Mouse (Mus musculus): ENCODE measurements at regions not wholly inside any gene's neighbourhood (a gene's known extent, or its start where the extent isn't known, plus 50 kb on each side); places are given as distances from the start of the nearest gene placed in this dataset.

GRCm38 (mm10) chr5:37898041-37898615 is 73.7 kb upstream of the Msx1 start:
- DNase-seq (ENCODE audit: low read depth, low spot score): no peak

DNA sequence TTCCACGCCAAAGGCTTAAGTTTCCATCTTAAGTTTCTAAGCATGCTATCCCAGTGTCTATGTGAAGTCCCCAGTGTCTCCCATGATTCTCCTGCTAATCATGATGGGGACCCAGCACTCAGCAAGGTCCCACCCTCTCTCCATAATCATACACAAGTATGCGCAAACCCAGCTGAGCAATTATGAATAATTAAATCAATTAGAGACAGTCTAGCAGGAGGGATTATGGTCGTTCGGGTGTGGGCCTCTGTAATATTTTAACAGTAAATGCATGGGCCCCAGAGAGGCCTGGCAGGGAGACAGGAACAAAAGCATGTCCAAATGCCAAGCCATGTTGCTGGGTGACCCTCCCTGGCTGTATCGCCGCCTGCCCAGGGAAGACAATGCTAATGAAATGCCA is 73.1 kb upstream of the Msx1 start:
- DNase-seq (ENCODE audit: low read depth, low spot score): no peak

DNA sequence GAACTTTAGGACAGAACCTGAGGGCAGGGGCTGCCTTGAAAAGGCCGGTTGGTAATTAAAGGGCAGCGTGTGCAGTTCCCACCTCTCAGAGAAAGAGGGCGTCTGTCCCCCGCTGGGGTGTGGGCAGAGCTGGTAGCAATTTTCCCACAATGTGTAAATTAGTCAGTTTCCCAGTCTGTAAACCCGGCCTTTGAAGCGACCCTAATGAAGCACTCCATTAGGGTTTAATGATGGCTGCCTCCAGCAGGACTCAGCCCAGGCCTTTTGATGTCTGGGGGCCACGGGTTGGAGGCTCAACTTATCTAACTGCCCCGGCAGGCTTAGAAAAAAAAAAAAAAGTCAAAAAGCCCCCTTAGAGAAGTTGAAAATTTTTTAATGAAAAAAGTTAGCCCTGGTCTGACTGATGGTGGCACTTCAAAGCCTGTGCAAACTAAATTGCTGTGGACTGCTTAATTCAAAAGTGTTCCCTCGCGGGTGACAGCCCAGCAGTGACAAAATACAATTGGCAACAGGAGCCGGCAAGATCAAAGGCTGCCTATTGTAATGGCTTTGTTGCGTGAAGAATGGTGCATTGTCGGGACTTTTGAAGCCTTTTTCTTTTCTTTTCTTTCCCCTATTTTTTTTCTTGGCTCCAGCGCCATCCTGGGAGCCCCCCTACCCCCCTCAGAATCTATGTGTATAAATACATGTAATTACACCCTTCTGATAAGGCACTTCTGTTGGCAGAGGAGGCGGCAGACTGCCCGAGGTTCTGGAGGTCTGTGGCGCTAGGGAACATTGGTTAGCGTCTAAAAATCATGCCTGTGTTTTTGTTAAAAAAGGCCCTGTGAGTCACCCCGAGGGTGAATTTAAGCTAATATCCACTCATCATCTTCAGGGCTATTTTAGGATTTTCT is 71.3 kb upstream of the Msx1 start:
- DNase-seq (ENCODE audit: low read depth, low spot score): no peak

- no peak for DNase-seq (ENCODE audit: low read depth, low spot score)
Observed at GRCm38 (mm10) chr5:37893639-37894550, 69.5 kb upstream of the Msx1 start.

- no peak for DNase-seq (ENCODE audit: low read depth, low spot score)
Observed at GRCm38 (mm10) chr5:37890641-37891040, 66.3 kb upstream of the Msx1 start.

DNA sequence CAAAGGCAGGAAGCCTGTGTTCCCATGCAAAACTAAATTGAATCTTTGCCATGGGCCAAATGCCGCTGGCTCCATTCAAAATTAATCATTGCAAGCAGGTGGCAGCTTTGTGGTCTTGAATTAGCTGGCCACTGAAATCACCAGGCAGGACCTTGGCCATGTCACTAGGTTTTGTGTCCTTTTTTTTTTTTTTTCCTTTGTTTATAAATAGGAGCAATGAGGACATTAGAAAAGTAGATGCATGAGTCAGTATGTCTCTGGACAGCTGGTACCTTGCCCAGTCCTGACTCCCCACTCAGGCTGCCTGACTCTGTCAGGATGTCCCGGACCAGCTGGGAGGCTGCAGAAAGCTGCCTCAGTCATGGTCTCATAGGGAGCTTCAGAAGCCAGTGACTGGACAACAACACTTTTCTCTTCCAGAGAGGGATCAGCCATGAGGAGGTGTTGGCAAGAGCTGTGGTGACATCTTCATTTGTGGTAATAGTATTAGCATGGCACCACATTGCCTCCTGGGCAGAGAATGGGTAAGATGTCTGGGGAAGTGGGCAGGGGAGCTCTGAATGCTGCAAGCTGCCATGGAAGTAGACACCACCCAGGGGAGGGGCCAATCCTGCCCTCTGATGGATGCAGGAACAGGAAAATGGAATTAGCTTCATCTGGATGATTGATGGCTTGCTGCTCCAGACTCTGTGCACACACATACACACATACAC is 55.4 kb upstream of the Msx1 start:
- DNase-seq (ENCODE audit: low read depth, low spot score): peak; percentile 61

GRCm38 (mm10) chr5:37876240-37876639 is 51.9 kb upstream of the Msx1 start:
- no peak for DNase-seq (ENCODE audit: low read depth, low spot score)

- peak; percentile 21 for DNase-seq (ENCODE audit: low read depth, low spot score)
Observed at GRCm38 (mm10) chr5:37875452-37875851, 51.1 kb upstream of the Msx1 start.

- DNase-seq (ENCODE audit: low read depth, low spot score): peak; percentile 51
Observed at GRCm38 (mm10) chr5:37874784-37875281, 50.5 kb upstream of the Msx1 start.

Data from skeletal muscle tissue, adult 2 months (tissue).